Mouse (Mus musculus) stomach, embryonic 15.5 days (tissue): ENCODE results near the gene Cdc27. TPM values are rescaled to one million over a fixed set of nuclear protein-coding genes. Genes with fewer than 3 reads are reported as not detected.
"Not testable (repeated sequence)": the region's sequence is repeated elsewhere in the genome, so short reads cannot be mapped to it uniquely, and the experiment has no call there.

Source experiments
- ATAC-seq: fragments of 200-750 bp; cut with Nextera tagmentation; 2 replicates; pipeline ENCODE4 v1.8.0; 2017; ENCODE audit warnings: low read depth, moderate number of reproducible peaks, moderate TSS enrichment; ENCODE audit not compliant: insufficient read depth, low FRiP score
- H3K27ac ChIP-seq: fragments of 300-500 bp; sonication (generic); 2 replicates; pipeline ENCODE4 v1.5.1; 2015; ENCODE audit warnings: mild to moderate bottlenecking, inconsistent platforms
- H3K27me3 ChIP-seq: fragments of 300-500 bp; sonication (generic); replicated peaks from 2 replicates; pipeline ENCODE4 v1.6.1; 2015; ENCODE audit warnings: inconsistent platforms
- H3K36me3 ChIP-seq: fragments of 300-500 bp; sonication (generic); 2 replicates; pipeline ENCODE4 v1.6.1; 2015; ENCODE audit warnings: inconsistent platforms
- H3K4me1 ChIP-seq: fragments of 300-500 bp; sonication (generic); 2 replicates; pipeline ENCODE4 v1.6.1; 2015; ENCODE audit warnings: inconsistent platforms
- H3K4me2 ChIP-seq: fragments of 300-500 bp; sonication (generic); 2 replicates; pipeline ENCODE4 v1.6.1; 2015; ENCODE audit warnings: mild to moderate bottlenecking, inconsistent platforms
- H3K4me3 ChIP-seq: fragments of 300-500 bp; sonication (generic); replicated peaks from 2 replicates; pipeline ENCODE4 v1.5.1; 2015; ENCODE audit warnings: inconsistent platforms
- H3K9ac ChIP-seq: fragments of 300-500 bp; sonication (generic); 2 replicates; pipeline ENCODE4 v1.6.1; 2015; ENCODE audit warnings: inconsistent platforms
- H3K9me3 ChIP-seq: fragments of 300-500 bp; sonication (generic); 2 replicates; pipeline ENCODE4 v1.6.1; 2016; ENCODE audit warnings: inconsistent platforms
- WGBS: fragments of 180-500 bp; shearing (Covaris S2); methylation state at CpG from one replicate; pipeline ENCODE4 v1.1.7; 2015; 5-methylcytosine and 5-hydroxymethylcytosine counted together
- polyA plus RNA-seq: library from polyadenylated mRNA; unstranded; fragments of >200 nt; fragmentation: Nextera tagmentation; extraction: Ambion mirVana; gene quantifications from 2 replicates; pipeline ENCODE4 v1.2.1, GENCODE M21; 2015

Cdc27 gene
- polyA plus RNA-seq, 1 experiment from 2014 or later: 37.4 TPM

- no peak overlapping the region for H3K9ac ChIP-seq
- no peak overlapping the region for H3K4me2 ChIP-seq
- no peak for ATAC-seq
- H3K27me3 ChIP-seq: no peaks in the 10 kb centered on the region
- no peaks in the 10 kb centered on the region for H3K9me3 ChIP-seq
- no peaks in the 10 kb centered on the region for H3K36me3 ChIP-seq
- H3K4me1 ChIP-seq: no peaks in the 10 kb centered on the region
- no peak overlapping the region for H3K4me3 ChIP-seq
- no peak overlapping the region for H3K27ac ChIP-seq
- 76% methylated on average over 9 of the region's 9 CpGs for WGBS
Measured at GRCm38 (mm10) chr11:104567736-104568135, 17.3 kb upstream of the Cdc27 start.

- no peaks in the 10 kb centered on the region for H3K4me1 ChIP-seq
- H3K9me3 ChIP-seq: no peaks in the 10 kb centered on the region
- H3K4me3 ChIP-seq: no peak overlapping the region
- no peak overlapping the region for H3K27ac ChIP-seq
- no peak for ATAC-seq
- no peak overlapping the region for H3K9ac ChIP-seq
- H3K27me3 ChIP-seq: no peaks in the 10 kb centered on the region
- 76% methylated on average over 2 of the region's 2 CpGs for WGBS
- H3K4me2 ChIP-seq: no peak overlapping the region
- H3K36me3 ChIP-seq: no peaks in the 10 kb centered on the region
Measured at GRCm38 (mm10) chr11:104566796-104567195, 16.4 kb upstream of the Cdc27 start.

GRCm38 (mm10) chr11:104566097-104566496, 15.7 kb upstream of the Cdc27 start:
- Histone ChIP-seq H3K27ac (no peak overlapping the region), H3K9me3 (no peaks in the 10 kb centered on the region), H3K27me3 (no peaks in the 10 kb centered on the region), H3K4me2 (no peak overlapping the region), H3K4me1 (no peaks in the 10 kb centered on the region), H3K4me3 (no peak overlapping the region), H3K36me3 (no peaks in the 10 kb centered on the region), H3K9ac (no peak overlapping the region)
- WGBS: 78% methylated on average over 6 of the region's 6 CpGs
- no peak for ATAC-seq

GRCm38 (mm10) chr11:104565172-104565571, 14.8 kb upstream of the Cdc27 start:
- 74% methylated on average over 9 of the region's 9 CpGs for WGBS
- Histone ChIP-seq H3K4me1 (no peaks in the 10 kb centered on the region), H3K27me3 (no peaks in the 10 kb centered on the region), H3K36me3 (no peaks in the 10 kb centered on the region), H3K9me3 (no peaks in the 10 kb centered on the region), H3K4me3 (no peak overlapping the region), H3K27ac (no peak overlapping the region), H3K9ac (no peak overlapping the region), H3K4me2 (no peak overlapping the region)
- ATAC-seq: no peak

DNA sequence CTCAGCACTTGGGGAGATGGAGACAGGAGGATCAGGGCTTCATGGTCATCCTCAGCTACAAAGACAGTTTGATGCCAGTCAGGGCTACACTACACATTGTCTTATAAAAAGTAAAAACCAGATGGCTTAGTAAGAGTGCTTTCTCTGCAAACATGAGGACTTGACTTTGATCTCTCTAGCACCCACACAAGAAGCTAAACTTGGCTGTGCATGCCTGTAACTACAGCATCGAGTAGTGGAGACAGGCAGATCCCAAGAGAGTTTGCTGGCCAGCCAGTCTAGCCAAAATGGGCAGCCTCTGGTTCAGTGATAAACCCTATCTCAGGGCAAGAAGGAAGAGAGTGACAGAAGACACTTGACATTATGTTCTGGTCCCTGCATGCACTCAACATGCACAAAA, 13.1 kb upstream of the Cdc27 start:
- Histone ChIP-seq H3K36me3 (no peaks in the 10 kb centered on the region), H3K4me3 (no peak overlapping the region), H3K4me1 (no peaks in the 10 kb centered on the region), H3K4me2 (no peak overlapping the region), H3K27me3 (no peaks in the 10 kb centered on the region), H3K27ac (no peak overlapping the region), H3K9me3 (no peaks in the 10 kb centered on the region), H3K9ac (no peak overlapping the region)
- WGBS: 84% methylated on average over 1 of the region's 1 CpGs
- no peak for ATAC-seq

DNA sequence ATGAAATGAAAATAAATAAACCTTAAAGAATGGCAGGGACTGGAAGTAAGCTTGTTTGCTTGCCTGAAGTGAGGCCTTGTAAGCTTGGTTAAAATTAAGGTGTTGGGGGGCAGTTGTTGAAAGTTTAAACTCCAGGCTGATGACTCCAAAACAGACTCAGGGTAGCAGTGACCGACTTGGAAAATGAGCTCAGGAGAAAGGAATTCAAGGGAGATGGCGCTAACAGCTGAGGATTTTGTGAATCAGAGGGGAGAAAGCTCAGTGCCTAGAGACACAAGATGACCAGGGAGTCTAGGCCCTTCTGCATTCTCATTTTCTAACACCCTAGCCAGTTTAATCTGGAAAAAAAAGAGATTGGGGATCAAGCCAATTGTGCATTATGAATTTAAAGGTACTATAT, 10.6 kb upstream of the Cdc27 start:
- no peak overlapping the region for H3K27ac ChIP-seq
- ATAC-seq: no peak
- no peaks in the 10 kb centered on the region for H3K9me3 ChIP-seq
- 36% methylated on average over 2 of the region's 2 CpGs for WGBS
- no peaks in the 10 kb centered on the region for H3K4me1 ChIP-seq
- H3K9ac ChIP-seq: no peak overlapping the region
- no peaks in the 10 kb centered on the region for H3K27me3 ChIP-seq
- H3K4me2 ChIP-seq: no peak overlapping the region
- H3K4me3 ChIP-seq: no peak overlapping the region
- no peaks in the 10 kb centered on the region for H3K36me3 ChIP-seq

- Histone ChIP-seq H3K27me3 (no peaks in the 10 kb centered on the region), H3K4me3 (no peak overlapping the region), H3K36me3 (no peaks in the 10 kb centered on the region), H3K27ac (no peak overlapping the region), H3K9me3 (no peaks in the 10 kb centered on the region), H3K4me1 (no peaks in the 10 kb centered on the region), H3K4me2 (no peak overlapping the region), H3K9ac (no peak overlapping the region)
- ATAC-seq: no peak
- WGBS: 62% methylated on average over 4 of the region's 4 CpGs
Measured at GRCm38 (mm10) chr11:104558651-104559403, 8.4 kb upstream of the Cdc27 start.

GRCm38 (mm10) chr11:104558065-104558464, 7.6 kb upstream of the Cdc27 start:
- H3K9me3 ChIP-seq: no peaks in the 10 kb centered on the region
- H3K4me1 ChIP-seq: no peaks in the 10 kb centered on the region
- H3K4me2 ChIP-seq: no peak overlapping the region
- no peaks in the 10 kb centered on the region for H3K36me3 ChIP-seq
- no peak overlapping the region for H3K4me3 ChIP-seq
- H3K27ac ChIP-seq: no peak overlapping the region
- WGBS: 59% methylated on average over 4 of the region's 4 CpGs
- no peak overlapping the region for H3K9ac ChIP-seq
- ATAC-seq: no peak
- no peaks in the 10 kb centered on the region for H3K27me3 ChIP-seq

DNA sequence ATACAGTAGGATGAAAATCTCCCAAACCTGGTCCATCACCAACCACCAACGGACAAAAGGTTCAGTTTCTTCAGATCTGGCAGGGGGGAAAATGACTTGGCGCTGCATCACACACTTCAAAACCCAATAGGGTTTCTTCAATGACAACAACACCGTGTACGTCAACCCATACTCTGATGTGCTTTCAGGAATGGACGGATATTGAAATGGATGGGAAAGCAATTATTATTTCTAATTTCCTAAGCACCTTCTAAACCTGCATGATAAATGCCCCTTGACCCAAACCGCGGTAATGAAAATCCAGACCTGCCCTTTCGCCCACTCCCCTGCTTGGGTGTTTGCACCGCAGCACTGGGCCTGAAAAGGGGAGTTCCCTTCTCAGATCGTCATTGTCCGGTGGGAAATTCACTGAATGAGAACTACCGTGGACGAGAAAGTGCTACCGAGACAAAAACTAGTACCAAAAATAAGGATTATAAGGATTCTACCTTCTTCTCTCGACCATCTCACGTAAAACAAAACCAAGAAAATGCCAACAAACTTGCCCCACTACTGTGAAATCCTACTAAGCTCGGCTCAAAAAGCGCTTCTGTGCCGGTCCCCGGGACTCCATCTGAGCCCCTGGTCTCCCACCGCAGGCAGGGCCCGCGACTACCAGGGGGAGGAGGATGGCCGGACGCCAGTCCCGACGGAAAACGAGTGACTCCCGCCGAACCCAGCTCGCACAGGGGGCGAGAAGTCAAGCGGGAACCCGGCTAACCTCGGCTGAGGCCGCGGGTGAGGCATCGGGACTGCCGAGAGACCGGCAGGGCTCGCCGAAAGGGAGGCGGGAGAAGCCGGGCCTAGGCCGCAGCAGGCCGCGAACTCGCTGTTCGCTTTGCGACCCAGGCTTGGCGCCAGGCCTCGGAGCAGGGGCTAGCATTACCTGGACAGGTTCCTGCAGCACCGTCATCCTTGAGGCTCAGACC, 698 bp downstream of the Cdc27 start:
- peak; percentile 83 for ATAC-seq
- peaks cover 5% of the 10 kb centered on the region; the same call in 1 of the 2 replicates for H3K36me3 ChIP-seq
- no peaks in the 10 kb centered on the region for H3K27me3 ChIP-seq
- peak overlapping the region; percentile 89 for H3K27ac ChIP-seq
- peak overlapping the region; percentile 89 for H3K9ac ChIP-seq
- peak overlapping the region; percentile 65 for H3K4me2 ChIP-seq
- WGBS: under 1% methylated on average over 52 of the region's 53 CpGs
- no peaks in the 10 kb centered on the region for H3K9me3 ChIP-seq
- peak overlapping the region; percentile 79 for H3K4me3 ChIP-seq
- peaks cover 2% of the 10 kb centered on the region; the same call in 1 of the 2 replicates for H3K4me1 ChIP-seq

DNA sequence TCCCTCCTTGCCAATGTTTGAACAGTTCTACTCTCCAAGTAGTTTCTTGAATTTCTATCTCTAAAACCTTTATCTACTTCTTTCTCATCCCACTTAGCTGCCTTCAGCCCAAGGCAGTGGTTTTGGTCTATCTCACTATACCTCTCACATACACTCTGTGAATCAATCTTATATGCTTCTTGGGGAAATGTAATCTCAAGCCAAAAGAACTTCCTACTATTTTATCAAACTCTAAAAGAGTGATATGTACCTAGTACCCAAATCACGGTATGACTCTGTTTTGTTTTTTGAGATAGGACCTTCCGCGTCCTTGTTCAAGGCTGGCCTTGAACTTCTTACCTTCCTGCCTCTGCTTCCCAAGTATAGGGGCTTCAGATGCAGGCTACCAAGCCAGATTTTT, 2.9 kb downstream of the Cdc27 start:
- WGBS: 84% methylated on average over 3 of the region's 3 CpGs
- Histone ChIP-seq H3K9me3 (no peaks in the 10 kb centered on the region), H3K4me3 (no peak overlapping the region), H3K27me3 (no peaks in the 10 kb centered on the region), H3K36me3 (peaks cover 5% of the 10 kb centered on the region; the same call in 1 of the 2 replicates), H3K4me2 (no peak overlapping the region), H3K9ac (no peak overlapping the region), H3K4me1 (peaks cover 2% of the 10 kb centered on the region; the same call in 1 of the 2 replicates), H3K27ac (no peak overlapping the region)
- ATAC-seq: no peak

- ATAC-seq: no peak
- Histone ChIP-seq H3K4me2 (no peak overlapping the region), H3K4me1 (peaks cover 2% of the 10 kb centered on the region; the same call in 1 of the 2 replicates), H3K4me3 (no peak overlapping the region), H3K36me3 (peaks cover 9% of the 10 kb centered on the region; the same call in 1 of the 2 replicates), H3K9me3 (no peaks in the 10 kb centered on the region), H3K9ac (no peak overlapping the region), H3K27ac (no peak overlapping the region), H3K27me3 (no peaks in the 10 kb centered on the region)
- WGBS: 65% methylated on average over 2 of the region's 2 CpGs
Measured at GRCm38 (mm10) chr11:104544507-104544906, 5.9 kb downstream of the Cdc27 start.

DNA sequence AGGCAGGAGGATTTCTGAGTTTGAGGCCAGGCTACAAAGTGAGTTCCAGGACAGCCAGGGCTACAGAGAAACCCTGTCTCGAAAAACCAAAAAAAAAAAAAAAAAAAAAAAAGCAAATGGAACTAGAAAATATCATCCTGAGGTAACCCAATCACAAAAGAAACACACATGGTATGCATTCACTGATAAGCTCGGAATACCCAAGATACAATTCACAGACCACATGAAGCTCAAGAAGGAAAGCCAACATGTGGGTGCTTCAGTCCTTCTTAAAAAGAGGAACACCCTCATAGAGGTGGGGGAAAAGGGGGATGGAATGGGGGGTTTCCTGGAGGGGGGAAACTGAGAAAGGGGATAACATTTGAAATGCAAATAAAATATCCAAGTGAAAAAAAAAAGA, 7.1 kb downstream of the Cdc27 start:
- not testable (repeated sequence) for H3K27me3 ChIP-seq, H3K4me2 ChIP-seq, H3K9me3 ChIP-seq, H3K9ac ChIP-seq, H3K36me3 ChIP-seq, H3K4me1 ChIP-seq, H3K4me3 ChIP-seq, ATAC-seq, H3K27ac ChIP-seq
- 86% methylated on average over 2 of the region's 2 CpGs for WGBS
